Mouse (Mus musculus): Measurements from ENCODE around the gene Itgae.

The Itgae gene

GRCm38 (mm10) chr11:73092877-73093276 is 2.5 kb downstream of the Itgae start:
- DNase-seq (ENCODE audit: low spot score) = no peak

- peak; percentile 67 for DNase-seq (ENCODE audit: low spot score)
Measured at GRCm38 (mm10) chr11:73094231-73094995, 4.0 kb downstream of the Itgae start.

GRCm38 (mm10) chr11:73098860-73099259 is 8.5 kb downstream of the Itgae start:
- DNase-seq (ENCODE audit: low spot score) = no peak

GRCm38 (mm10) chr11:73099976-73100750 is 9.8 kb downstream of the Itgae start:
- no peak for DNase-seq (ENCODE audit: low spot score)

GRCm38 (mm10) chr11:73101308-73101707 is 10.9 kb downstream of the Itgae start:
- DNase-seq (ENCODE audit: low spot score) = no peak

- DNase-seq (ENCODE audit: low spot score) = no peak
Measured at GRCm38 (mm10) chr11:73105246-73105645, 14.9 kb downstream of the Itgae start.

GRCm38 (mm10) chr11:73107358-73107757 is 17.0 kb downstream of the Itgae start:
- DNase-seq (ENCODE audit: low spot score) = peak; percentile 53

GRCm38 (mm10) chr11:73108195-73108897 is 18.0 kb downstream of the Itgae start:
- DNase-seq (ENCODE audit: low spot score) = peak; percentile 55

GRCm38 (mm10) chr11:73108898-73109625 is 18.7 kb downstream of the Itgae start:
- DNase-seq (ENCODE audit: low spot score) = no peak

- no peak for DNase-seq (ENCODE audit: low spot score)
Measured at GRCm38 (mm10) chr11:73109941-73110340, 19.6 kb downstream of the Itgae start.

GRCm38 (mm10) chr11:73111414-73111813 is 21.0 kb downstream of the Itgae start:
- DNase-seq (ENCODE audit: low spot score) = no peak

- no peak for DNase-seq (ENCODE audit: low spot score)
Measured at GRCm38 (mm10) chr11:73126495-73126894, 36.1 kb downstream of the Itgae start.

GRCm38 (mm10) chr11:73131020-73131419 is 40.6 kb downstream of the Itgae start:
- peak; percentile 56 for DNase-seq (ENCODE audit: low spot score)

- no peak for DNase-seq (ENCODE audit: low spot score)
Measured at GRCm38 (mm10) chr11:73132999-73133398, 42.6 kb downstream of the Itgae start.

- DNase-seq (ENCODE audit: low spot score) = no peak
Measured at GRCm38 (mm10) chr11:73134222-73134621, 43.8 kb downstream of the Itgae start.

GRCm38 (mm10) chr11:73136587-73136986 is 46.2 kb downstream of the Itgae start:
- DNase-seq (ENCODE audit: low spot score) = peak; percentile 18

GRCm38 (mm10) chr11:73137116-73137515 is 46.7 kb downstream of the Itgae start:
- no peak for DNase-seq (ENCODE audit: low spot score)

GRCm38 (mm10) chr11:73137591-73138501 is 47.5 kb downstream of the Itgae start, which contains the start of gene Haspin:
Gene Haspin (minus strand): TSS chr11:73138294.
- DNase-seq (ENCODE audit: low spot score) = peak; percentile 93

- DNase-seq (ENCODE audit: low spot score) = no peak
Measured at GRCm38 (mm10) chr11:73144261-73144681, 53.9 kb downstream of the Itgae start.
